Mouse (Mus musculus): Measurements from ENCODE around the gene Arhgap23. TPM values are rescaled to one million over a fixed set of nuclear protein-coding genes. Genes with fewer than 3 reads are reported as not detected.

Arhgap23 gene
- polyA plus RNA-seq, 1 experiment from 2014 or later, result 9.3 TPM

DNA sequence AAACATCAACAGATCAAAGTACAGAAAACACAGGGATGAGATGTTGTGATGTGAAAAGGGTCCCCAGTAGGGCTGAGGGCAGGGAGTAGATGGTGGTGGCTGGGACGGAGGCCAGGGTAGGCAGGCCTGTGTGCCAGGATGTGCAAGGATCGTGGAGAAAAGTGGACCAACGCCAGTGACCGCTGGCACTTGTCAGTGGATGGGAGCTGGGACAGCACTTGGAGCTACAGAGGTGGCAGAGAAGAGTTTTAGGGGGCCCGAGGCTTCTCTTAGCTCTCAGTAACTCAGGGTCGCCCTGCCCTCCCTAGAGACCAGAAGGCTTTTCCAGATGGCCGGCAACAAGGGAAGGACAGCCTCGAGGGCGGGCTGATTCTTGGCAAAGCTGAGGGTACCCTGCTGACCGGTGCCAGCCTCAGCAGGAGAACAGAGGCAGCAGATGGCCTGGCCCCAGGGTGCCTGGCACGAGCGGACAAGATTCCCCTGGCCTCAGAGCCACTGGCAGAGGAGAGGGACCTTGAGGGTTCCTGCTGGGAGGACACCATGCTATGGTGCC lies 127.9 kb downstream of the Arhgap23 start:
- Histone ChIP-seq H3K36me3 (0 out of 2 replicates have a peak, but pooled peaks cover 9% of the 10 kb centered on the region), H3K9me3 (replicated peaks) (no peaks in the 10 kb centered on the region), H3K4me3 (no peak overlapping the region), H3K27ac (no peak overlapping the region), H3K4me2 (replicated peaks) (no peak overlapping the region), H3K9ac (no peak overlapping the region), H3K27me3 (peaks cover 72% of the 10 kb centered on the region), H3K4me1 (peaks cover 50% of the 10 kb centered on the region)
- no peak for ATAC-seq (ENCODE audit: low FRiP score)
- 51% methylated on average over 12 of the region's 12 CpGs for WGBS

GRCm38 (mm10) chr11:97543883-97544282 lies 128.6 kb downstream of the Arhgap23 start:
- H3K9ac ChIP-seq, result no peak overlapping the region
- H3K27me3 ChIP-seq, result peaks cover 74% of the 10 kb centered on the region
- peaks cover 50% of the 10 kb centered on the region for H3K4me1 ChIP-seq
- H3K4me2 ChIP-seq (replicated peaks), result no peak overlapping the region
- H3K9me3 ChIP-seq (replicated peaks), result no peaks in the 10 kb centered on the region
- H3K27ac ChIP-seq, result no peak overlapping the region
- 83% methylated on average over 9 of the region's 9 CpGs for WGBS
- H3K4me3 ChIP-seq, result no peak overlapping the region
- ATAC-seq (ENCODE audit: low FRiP score), result no peak
- H3K36me3 ChIP-seq, result 0 out of 2 replicates have a peak, but pooled peaks cover 9% of the 10 kb centered on the region

- peak overlapping the region; percentile 69 for H3K9ac ChIP-seq
- 0 out of 2 replicates have a peak, but pooled peaks cover 9% of the 10 kb centered on the region for H3K36me3 ChIP-seq
- peaks cover 85% of the 10 kb centered on the region for H3K27me3 ChIP-seq
- no peak overlapping the region for H3K27ac ChIP-seq
- 4% methylated on average over 25 of the region's 26 CpGs for WGBS
- peaks cover 36% of the 10 kb centered on the region for H3K4me1 ChIP-seq
- peak overlapping the region; percentile 52 for H3K4me3 ChIP-seq
- H3K9me3 ChIP-seq (replicated peaks), result no peaks in the 10 kb centered on the region
- peak overlapping the region; percentile 97 for H3K4me2 ChIP-seq (replicated peaks)
- ATAC-seq (ENCODE audit: low FRiP score), result no peak
Measured at GRCm38 (mm10) chr11:97545808-97546560, 130.7 kb downstream of the Arhgap23 start.

GRCm38 (mm10) chr11:97546804-97547411 lies 131.6 kb downstream of the Arhgap23 start:
- Histone ChIP-seq H3K4me3 (peak overlapping the region; percentile 52), H3K27ac (no peak overlapping the region), H3K4me1 (peaks cover 39% of the 10 kb centered on the region), H3K27me3 (peaks cover 90% of the 10 kb centered on the region), H3K9ac (peak overlapping the region; percentile 69), H3K36me3 (0 out of 2 replicates have a peak, but pooled peaks cover 5% of the 10 kb centered on the region), H3K4me2 (replicated peaks) (peak overlapping the region; percentile 97), H3K9me3 (replicated peaks) (no peaks in the 10 kb centered on the region)
- under 1% methylated on average over 57 of the region's 73 CpGs for WGBS
- peak; percentile 46; the same call in 1 of the 2 replicates for ATAC-seq (ENCODE audit: low FRiP score)

DNA sequence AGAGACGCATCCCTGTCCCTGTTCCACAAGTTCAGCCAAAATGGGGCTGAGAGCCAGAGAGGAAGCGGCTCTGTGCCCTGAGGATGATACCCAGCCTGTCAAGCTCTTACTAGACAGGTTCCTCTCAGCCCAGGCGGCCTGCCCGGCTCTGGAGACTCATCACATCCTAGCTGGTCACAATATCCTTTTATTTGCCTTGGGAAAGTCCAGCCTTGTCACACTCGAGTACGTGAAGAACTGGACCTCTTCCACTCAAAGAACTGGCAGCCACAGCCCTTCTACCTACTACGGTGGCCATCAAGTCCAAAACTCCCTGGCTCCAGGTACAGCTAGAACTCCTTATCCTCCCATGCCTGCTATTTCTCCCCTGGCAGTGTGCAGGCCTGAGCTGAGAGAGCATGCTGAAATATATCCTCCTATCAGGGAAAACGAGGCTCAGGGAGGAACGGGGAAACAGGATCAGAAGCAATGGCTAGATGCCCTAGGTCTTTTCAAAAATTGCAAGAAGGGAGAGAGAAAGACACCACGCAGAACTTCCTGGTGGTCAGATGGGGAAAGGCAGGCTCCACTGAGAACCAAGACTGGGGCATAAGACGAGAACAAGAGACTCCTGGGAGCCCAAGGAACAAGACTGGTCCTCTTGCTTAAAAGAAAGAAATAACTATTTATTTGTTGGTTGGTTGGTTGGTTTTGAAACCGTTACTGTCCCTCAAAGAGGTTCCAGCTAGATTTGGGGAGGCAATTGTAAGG lies 132.8 kb downstream of the Arhgap23 start:
- Histone ChIP-seq H3K27ac (no peak overlapping the region), H3K9me3 (replicated peaks) (no peaks in the 10 kb centered on the region), H3K9ac (no peak overlapping the region), H3K36me3 (no peaks in the 10 kb centered on the region), H3K27me3 (peaks cover 93% of the 10 kb centered on the region), H3K4me3 (no peak overlapping the region), H3K4me2 (replicated peaks) (no peak overlapping the region), H3K4me1 (peaks cover 48% of the 10 kb centered on the region)
- no peak for ATAC-seq (ENCODE audit: low FRiP score)
- 68% methylated on average over 12 of the region's 12 CpGs for WGBS

DNA sequence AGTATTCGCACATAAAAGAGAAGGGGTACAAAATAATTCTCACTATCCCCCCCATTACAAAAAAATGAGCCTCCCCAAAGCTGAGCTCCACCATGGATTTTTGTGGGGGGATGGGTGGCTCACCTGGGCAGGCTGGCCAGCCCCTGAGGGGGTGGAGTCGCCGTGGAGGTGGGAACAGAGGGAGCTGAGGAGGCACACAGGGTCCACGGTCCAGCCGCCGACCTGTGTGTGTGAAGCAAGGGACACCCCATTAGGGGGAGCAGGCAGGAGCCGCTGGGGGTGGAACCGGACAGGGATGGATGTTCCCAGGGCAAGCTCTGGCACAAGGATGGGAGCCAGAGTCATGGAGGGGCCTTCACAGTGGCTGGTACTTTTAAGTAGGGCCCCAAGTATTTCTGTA lies 133.4 kb downstream of the Arhgap23 start:
- WGBS, result 54% methylated on average over 8 of the region's 8 CpGs
- no peak for ATAC-seq (ENCODE audit: low FRiP score)
- H3K36me3 ChIP-seq, result no peaks in the 10 kb centered on the region
- H3K9me3 ChIP-seq (replicated peaks), result no peaks in the 10 kb centered on the region
- H3K27me3 ChIP-seq, result peaks cover 95% of the 10 kb centered on the region
- peaks cover 45% of the 10 kb centered on the region for H3K4me1 ChIP-seq
- no peak overlapping the region for H3K27ac ChIP-seq
- H3K4me2 ChIP-seq (replicated peaks), result no peak overlapping the region
- H3K9ac ChIP-seq, result no peak overlapping the region
- no peak overlapping the region for H3K4me3 ChIP-seq

Other genes starting within 250 kb of the Arhgap23 start
- 53.9 and 57.8 TPM in 2 replicates for gene Kpnb1, start 227.7 kb upstream of the Arhgap23 start, polyA plus RNA-seq (2016; fragmentation: Nextera tagmentation; extraction: Ambion mirVana)
- 119 and 133 TPM in 2 replicates for gene Npepps, start 134.9 kb upstream of the Arhgap23 start, polyA plus RNA-seq (2016; fragmentation: Nextera tagmentation; extraction: Ambion mirVana)
- gene Mrpl45, start 99.8 kb upstream of the Arhgap23 start, polyA plus RNA-seq (2016; fragmentation: Nextera tagmentation; extraction: Ambion mirVana), result 44.9 and 45.6 TPM in 2 replicates
- gene Gpr179, start 63.5 kb upstream of the Arhgap23 start, polyA plus RNA-seq (2016; fragmentation: Nextera tagmentation; extraction: Ambion mirVana), result 0.17 and 0.22 TPM in 2 replicates
- gene Socs7, start 53.0 kb upstream of the Arhgap23 start, polyA plus RNA-seq (2016; fragmentation: Nextera tagmentation; extraction: Ambion mirVana), result 7.0 and 9.1 TPM in 2 replicates
- gene 4933428G20Rik, start 84.8 kb downstream of the Arhgap23 start, polyA plus RNA-seq (2016; fragmentation: Nextera tagmentation; extraction: Ambion mirVana), result 0.85 and 0.94 TPM in 2 replicates
- 6.3 and 6.7 TPM in 2 replicates for gene Srcin1, start 160.7 kb downstream of the Arhgap23 start, polyA plus RNA-seq (2016; fragmentation: Nextera tagmentation; extraction: Ambion mirVana)
- gene Epop, start 214.2 kb downstream of the Arhgap23 start, polyA plus RNA-seq (2016; fragmentation: Nextera tagmentation; extraction: Ambion mirVana), result 11.2 and 11.7 TPM in 2 replicates
- 2.9 and 3.5 TPM in 2 replicates for gene Mllt6, start 247.9 kb downstream of the Arhgap23 start, polyA plus RNA-seq (2016; fragmentation: Nextera tagmentation; extraction: Ambion mirVana)

Data from hindbrain, embryonic 12.5 days (tissue).